Mouse (Mus musculus) embryonic fibroblast, embryonic 13.5 days (primary cell): ENCODE data around the gene Igfbp1.

Experiments
- CTCF ChIP-seq: IDR thresholded peaks from 2 replicates; pipeline ENCODE4 v1.5.1; 2011; ENCODE audit warnings: mild to moderate bottlenecking, control low read depth, low read length, moderate library complexity, borderline replicate concordance; ENCODE audit not compliant: insufficient read depth
- POLR2A ChIP-seq: IDR thresholded peaks from 2 replicates; pipeline ENCODE4 v1.6.1; 2011; ENCODE audit warnings: low read depth, mild to moderate bottlenecking, control low read depth, low read length, moderate library complexity

GRCm38 (mm10) chr11:7214342-7214660 lies 16.7 kb downstream of the Igfbp1 start:
- TF ChIP-seq POLR2A (no peak), CTCF (no peak)
